Mouse (Mus musculus): ENCODE measurements around the gene Vps25.

Vps25 gene

DNA sequence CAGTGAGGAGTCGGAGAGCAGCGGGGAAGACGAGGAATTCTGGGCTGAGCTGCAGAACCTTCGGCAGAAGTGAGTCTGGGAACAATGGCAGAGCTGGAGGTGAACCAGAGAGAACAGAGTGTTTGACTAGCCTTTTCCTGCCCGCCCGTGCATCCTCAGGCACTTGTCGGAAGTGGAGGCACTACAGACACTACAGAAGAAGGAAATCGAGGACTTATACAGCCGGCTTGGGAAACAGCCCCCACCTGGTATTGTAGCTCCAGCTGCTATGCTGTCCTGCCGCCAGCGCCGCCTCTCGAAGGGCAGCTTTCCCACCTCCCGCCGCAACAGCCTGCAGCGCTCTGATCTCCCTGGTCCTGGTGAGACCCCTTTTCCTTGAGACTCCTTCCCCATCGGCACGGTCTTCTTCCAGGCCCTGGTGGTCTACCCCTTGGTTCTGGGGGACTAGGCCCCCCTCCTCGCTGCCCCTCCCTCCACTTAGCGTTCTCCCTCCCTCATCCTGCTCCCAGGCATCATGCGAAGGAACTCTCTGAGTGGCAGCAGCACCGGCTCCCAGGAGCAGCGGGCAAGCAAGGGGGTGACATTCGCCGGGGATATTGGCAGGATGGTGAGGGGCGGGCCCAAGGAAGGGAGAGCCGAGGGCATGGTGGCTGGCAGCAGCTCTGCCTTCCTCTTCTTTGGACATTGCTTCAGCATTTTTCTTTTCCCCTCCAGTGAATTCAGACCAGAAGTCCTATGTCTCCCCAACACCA lies 23.0 kb downstream of the Vps25 start:
- no peak for DNase-seq

DNA sequence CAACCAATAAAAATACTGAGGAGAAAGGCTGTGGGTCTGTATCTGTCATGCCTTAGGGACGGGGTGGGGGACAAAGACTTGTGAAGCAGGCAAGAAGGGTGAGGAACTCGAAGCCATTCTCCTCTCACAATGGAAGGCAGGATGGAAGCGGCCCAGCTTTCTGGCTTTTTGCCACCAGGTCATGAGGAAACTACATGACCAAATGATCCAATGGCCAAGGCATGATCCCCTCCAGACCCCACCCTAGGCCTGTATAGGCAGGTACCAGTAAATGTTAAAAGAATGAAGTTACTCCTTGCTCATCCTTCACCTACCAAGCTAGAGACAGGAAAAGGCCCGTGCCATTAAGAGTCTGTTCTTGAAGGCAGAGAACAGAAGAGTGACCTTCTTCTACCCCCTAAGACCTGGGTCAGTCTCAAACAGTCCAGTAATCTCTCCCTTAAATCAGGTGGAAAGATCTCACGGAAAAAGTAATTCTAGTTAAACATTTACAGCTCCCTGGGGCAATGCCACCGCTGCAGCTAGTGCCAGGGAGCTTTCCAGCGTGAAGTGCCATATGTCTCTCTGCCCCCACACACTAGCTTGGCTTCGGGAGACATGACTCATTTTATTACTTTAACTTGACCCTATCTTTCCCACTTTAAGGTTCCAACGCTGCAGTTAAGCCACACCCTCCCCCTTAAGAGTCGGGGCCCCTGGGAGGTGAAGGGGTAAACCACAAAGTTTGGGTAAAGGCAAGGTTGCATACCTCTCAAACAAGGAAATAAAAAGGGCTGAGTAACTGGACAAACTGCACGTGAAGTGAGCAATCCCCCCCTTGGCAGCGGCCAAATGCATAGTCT lies 24.1 kb downstream of the Vps25 start:
- DNase-seq: no peak

- peak; percentile 83 for DNase-seq
These were observed 25.0 kb downstream of the Vps25 start, which contains the start of the genes Cntd1 and Coa3 for GRCm38 (mm10) chr11:101278223-101279192. Cntd1 (plus strand) TSS chr11:101279012. Coa3 (minus strand) TSS chr11:101279114.

DNA sequence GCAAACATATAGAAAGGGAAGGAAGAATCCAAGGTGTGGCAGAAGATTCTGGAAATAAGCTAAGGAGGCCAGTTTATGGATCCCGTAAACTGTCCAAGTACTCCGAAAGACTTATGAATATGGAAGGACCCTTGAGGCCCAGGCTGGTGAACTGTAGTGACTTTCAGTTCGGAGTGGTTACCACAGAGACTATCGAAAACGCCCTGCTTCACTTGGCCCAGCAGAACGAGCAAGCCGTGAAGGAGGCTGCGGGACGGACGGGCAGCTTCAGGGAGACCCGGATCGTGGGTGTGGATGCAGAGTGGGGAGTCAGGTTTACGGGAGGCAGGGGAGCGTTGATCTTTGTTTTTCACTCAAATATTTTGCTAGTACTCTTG lies 25.7 kb downstream of the Vps25 start:
- no peak for DNase-seq

GRCm38 (mm10) chr11:101280837-101281236 lies 27.3 kb downstream of the Vps25 start:
- no peak for DNase-seq

GRCm38 (mm10) chr11:101282896-101283295 lies 29.4 kb downstream of the Vps25 start:
- no peak for DNase-seq

DNA sequence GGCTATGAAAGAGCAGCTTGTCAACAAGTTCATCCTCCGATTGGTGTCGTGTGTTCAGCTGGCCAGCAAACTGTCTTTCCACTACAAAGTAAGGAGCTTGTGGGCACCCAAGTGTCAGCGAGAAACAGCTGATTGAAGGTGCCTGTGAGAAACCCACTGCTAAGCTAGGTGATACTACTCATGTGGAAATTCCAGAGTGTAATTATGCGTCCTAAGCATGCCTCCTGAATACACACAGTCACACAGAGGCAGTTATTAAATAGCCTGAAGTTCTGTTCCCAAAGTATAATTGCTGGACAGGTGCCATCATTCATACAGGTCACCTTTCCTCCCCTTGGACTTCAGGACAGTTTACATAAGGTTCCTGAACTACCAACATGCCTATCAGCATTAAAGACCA lies 30.3 kb downstream of the Vps25 start:
- DNase-seq: no peak

- peak; percentile 33 for DNase-seq
These were observed 33.8 kb downstream of the Vps25 start for GRCm38 (mm10) chr11:101287306-101287705.

DNA sequence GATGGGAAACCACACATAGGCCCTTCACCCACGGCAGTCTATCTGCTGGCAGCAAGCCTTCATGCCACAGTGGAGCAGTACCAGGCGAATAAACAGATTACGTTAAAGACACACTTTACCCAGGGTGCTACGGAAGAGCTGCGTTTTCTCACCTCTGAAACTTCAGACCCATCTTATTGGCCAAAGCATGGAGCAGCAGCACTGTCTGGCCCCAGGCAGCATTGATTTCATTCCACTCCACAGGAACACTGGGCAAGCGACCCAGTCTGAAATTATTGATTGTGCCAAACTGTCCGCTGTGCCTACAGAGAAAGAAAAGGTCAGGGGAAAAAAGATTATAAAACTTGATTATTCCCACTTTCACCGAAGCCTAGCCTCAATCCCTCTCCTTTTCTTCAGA lies 37.7 kb downstream of the Vps25 start:
- no peak for DNase-seq

DNA sequence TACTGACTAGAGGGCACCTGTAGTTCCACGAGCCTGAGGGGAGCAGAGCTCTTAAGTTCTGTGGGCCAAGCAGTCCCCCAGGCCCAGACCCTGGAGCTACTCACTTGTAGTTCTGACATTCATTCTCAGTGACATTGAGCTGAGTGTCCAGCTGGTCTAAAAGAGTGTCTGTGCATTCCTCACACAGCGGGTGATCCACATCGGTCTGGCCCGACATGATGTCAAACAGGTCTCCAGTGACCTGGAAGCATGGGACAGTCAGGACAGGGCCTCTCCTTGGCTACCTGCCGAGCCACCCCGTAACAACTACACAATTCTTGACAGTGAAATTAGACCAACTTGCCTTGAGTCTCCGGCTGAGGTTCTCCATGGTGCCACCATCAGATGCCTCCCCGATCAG lies 41.7 kb downstream of the Vps25 start:
- DNase-seq: no peak

DNA sequence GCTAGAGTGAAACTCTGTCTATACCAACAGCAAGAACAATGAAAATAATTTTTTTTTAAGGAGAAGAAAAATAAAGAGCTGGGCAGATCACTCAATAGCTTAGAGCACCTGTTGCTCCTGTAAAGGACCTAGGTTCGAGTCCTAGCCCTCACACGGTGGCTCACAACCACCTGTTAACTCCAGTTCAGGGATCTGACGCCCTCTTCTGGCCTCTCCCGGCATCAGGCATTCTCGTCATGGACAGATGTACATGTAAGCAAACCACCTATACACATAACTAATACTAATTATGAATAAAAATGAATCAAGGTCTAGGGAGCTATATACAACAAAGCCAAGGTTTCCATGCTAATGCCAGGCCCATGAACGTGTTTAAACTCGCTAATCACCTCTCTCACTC lies 47.4 kb downstream of the Vps25 start:
- no peak for DNase-seq

DNA sequence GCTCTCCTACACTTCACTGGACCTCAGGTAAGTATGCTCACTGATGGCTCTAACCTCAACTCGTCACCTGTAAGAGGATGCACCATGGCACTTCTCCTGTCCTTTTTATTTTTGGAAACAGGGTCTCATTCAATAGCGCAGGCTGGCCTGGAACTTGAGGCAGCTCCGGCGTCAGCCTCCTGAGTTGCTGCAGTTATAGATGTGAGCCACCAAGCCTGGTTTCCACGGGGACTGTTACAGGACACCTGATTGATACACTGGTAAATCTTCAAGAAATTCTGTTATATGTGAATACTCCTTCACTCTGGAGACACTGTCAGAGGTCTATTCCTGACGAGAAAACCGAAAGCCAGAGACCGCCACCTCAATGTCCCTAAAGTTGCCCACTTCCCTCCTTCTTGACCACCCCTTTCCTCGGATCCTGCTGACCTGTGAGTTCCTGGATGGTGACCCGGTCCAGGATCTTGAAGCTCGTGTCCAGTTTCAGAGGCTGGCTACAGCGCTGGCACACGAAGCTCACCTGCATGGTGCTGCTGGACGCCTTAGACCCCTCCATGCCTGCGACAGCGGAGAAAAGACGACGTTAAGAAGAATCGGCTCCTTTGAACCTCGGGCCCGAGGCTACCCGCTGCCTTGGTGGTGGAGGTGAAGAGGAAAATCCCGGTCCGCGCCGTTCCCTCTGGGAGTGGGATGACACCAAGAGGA lies 47.9 kb downstream of the Vps25 start:
- no peak for DNase-seq

- peak; percentile 99 for DNase-seq
These were observed 48.7 kb downstream of the Vps25 start, which contains the start of gene Becn1 for GRCm38 (mm10) chr11:101302004-101302798. Becn1 (minus strand) TSS chr11:101302286.

GRCm38 (mm10) chr11:101307744-101308143 lies 54.2 kb downstream of the Vps25 start:
- DNase-seq: no peak
